Mouse (Mus musculus) brown adipose tissue, adult 24 weeks (tissue): ENCODE results near the gene Krtap15. TPM values are rescaled to one million over a fixed set of nuclear protein-coding genes. Genes with fewer than 3 reads are reported as not detected.

Experiments used
- H3K27ac ChIP-seq: fragments of 200-500 bp; replicated peaks from 2 replicates; pipeline ENCODE4 v1.5.1; 2012; ENCODE audit warnings: low read depth, mild to moderate bottlenecking, low read length
- H3K4me1 ChIP-seq: fragments of 200-500 bp; 2 replicates; pipeline ENCODE4 v1.6.1; 2012; ENCODE audit warnings: low read length, mixed read lengths; ENCODE audit not compliant: control insufficient read depth, insufficient read depth, insufficient read length
- H3K4me3 ChIP-seq: fragments of 200-500 bp; 2 replicates; pipeline ENCODE4 v1.5.1; 2012; ENCODE audit warnings: low read depth, mild to moderate bottlenecking, low read length, moderate library complexity; ENCODE audit not compliant: insufficient read depth
- polyA plus RNA-seq: library from polyadenylated mRNA; stranded (reverse); fragments of >200 nt; gene quantifications from 2 replicates; pipeline ENCODE4 v1.2.4, GENCODE M21; 2012; ENCODE audit not compliant: missing spikeins, insufficient read depth, insufficient read length

Krtap15 gene
- not detected in 2 replicates for polyA plus RNA-seq

GRCm38 (mm10) chr16:88820066-88820465, at the start of gene Krtap15:
Krtap15 (plus strand) TSS chr16:88820215.
- Histone ChIP-seq H3K4me3 (no peak within 1 kb of the TSS), H3K4me1 (no peaks in the 10 kb centered on the region), H3K27ac (no peak within 1 kb of the TSS)

- Histone ChIP-seq H3K4me3 (no peak within 1 kb of the TSS), H3K27ac (no peak within 1 kb of the TSS), H3K4me1 (no peaks in the 10 kb centered on the region)
Measured at GRCm38 (mm10) chr16:88774106-88774505, 45.9 kb upstream of the Krtap15 start, which contains the start of gene 2310057N15Rik. 2310057N15Rik (minus strand) TSS chr16:88774206.

- H3K4me3 ChIP-seq = no peak within 1 kb of the TSS
- no peaks in the 10 kb centered on the region for H3K4me1 ChIP-seq
- H3K27ac ChIP-seq = no peak within 1 kb of the TSS
Measured at GRCm38 (mm10) chr16:88777596-88777995, 42.4 kb upstream of the Krtap15 start, which contains the start of gene Gm5965. Gm5965 (plus strand) TSS chr16:88777896.

GRCm38 (mm10) chr16:88786786-88787185, 33.2 kb upstream of the Krtap15 start:
- no peak overlapping the region for H3K4me3 ChIP-seq
- no peaks in the 10 kb centered on the region for H3K4me1 ChIP-seq
- no peak overlapping the region for H3K27ac ChIP-seq

DNA sequence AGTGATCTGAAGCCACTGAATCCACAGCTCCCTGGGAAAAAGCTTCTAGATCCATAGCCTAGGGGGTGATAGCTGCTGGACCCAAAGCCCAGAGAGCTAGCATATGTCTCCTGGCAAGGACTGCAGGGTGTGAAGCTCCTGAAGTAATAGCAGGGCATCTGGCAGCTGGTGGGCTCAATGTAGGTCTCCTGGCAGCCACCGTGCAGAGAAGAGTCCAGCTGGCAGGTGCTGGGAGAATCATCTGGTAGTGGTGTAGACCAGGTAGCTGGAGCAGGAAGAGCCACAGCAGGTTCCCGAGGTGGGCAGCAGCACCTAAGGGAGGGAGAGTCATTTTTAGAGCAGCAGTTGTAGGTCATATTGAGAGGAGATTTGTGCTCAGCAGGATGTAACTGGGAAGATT, 8.2 kb upstream of the Krtap15 start, which contains the start of gene Gm20741:
Gene Gm20741, minus strand, starts transcription at position 394 of the 400 bp plus-strand sequence.
- Histone ChIP-seq H3K27ac (no peak within 1 kb of the TSS), H3K4me3 (no peak within 1 kb of the TSS), H3K4me1 (no peaks in the 10 kb centered on the region)

- H3K4me1 ChIP-seq = no peaks in the 10 kb centered on the region
- H3K27ac ChIP-seq = no peak overlapping the region
- H3K4me3 ChIP-seq = no peak overlapping the region
Measured at GRCm38 (mm10) chr16:88823736-88824135, 3.7 kb downstream of the Krtap15 start.

DNA sequence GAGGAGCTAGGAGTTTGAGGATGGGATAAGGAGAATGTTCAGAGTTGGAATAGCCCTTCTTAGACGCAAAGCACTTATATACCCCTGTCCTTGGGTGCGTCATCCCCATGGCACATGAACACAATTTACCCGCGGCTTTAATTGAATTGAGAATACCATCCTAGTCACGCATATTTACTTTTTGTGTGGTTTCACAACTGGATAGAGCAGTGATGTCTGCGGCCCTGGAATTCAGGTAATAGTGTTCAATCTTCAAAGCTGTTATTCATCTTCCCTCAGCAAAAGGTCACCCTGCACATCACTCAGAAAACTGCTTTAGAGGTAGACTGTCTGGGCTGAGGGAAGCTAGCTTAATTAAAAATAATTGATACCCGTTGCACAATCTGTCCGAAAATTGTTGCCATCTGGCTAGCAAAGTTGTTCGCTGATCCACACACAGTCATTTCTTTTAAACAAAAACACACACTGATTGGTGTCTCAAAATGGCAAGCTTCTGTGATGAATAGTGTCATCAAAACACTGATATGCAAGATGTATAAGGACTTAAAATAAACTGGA, 6.2 kb downstream of the Krtap15 start, which contains the start of gene Krtap14:
Gene Krtap14, minus strand, starts transcription at position 51 of the 558 bp plus-strand sequence.
- H3K27ac ChIP-seq = no peak within 1 kb of the TSS

GRCm38 (mm10) chr16:88826978-88827377, 7.0 kb downstream of the Krtap15 start:
- H3K4me1 ChIP-seq = no peaks in the 10 kb centered on the region
- H3K27ac ChIP-seq = no peak overlapping the region
- no peak overlapping the region for H3K4me3 ChIP-seq

More for the DNA sequence above, 6.2 kb downstream of the Krtap15 start, which contains the start of gene Krtap14:
- no peaks in the 10 kb centered on the region for H3K4me1 ChIP-seq
- no peak within 1 kb of the TSS for H3K4me3 ChIP-seq

DNA sequence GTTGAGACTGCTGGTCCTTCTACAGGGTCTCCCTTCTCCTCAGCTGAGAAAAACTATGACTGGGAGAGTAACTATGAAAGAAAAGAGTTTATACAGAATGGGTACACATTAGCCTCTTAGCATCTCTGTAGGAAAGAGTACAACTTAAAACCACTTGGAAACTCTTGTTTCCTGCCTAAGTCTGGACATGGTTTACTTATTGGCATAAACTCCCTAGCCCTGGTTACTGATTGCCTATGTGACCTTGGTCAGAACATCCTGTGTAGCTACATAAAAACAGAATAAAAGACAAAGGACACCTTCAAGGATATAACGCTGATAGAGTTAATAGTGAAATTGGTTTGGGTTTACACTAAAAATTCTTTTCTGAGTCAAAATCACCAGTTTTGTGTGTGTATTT, 27.3 kb downstream of the Krtap15 start:
- H3K4me1 ChIP-seq = no peaks in the 10 kb centered on the region
- no peak overlapping the region for H3K27ac ChIP-seq
- no peak overlapping the region for H3K4me3 ChIP-seq

- H3K27ac ChIP-seq = no peak overlapping the region
- no peaks in the 10 kb centered on the region for H3K4me1 ChIP-seq
- no peak overlapping the region for H3K4me3 ChIP-seq
Measured at GRCm38 (mm10) chr16:88848558-88848957, 28.5 kb downstream of the Krtap15 start.

- Histone ChIP-seq H3K4me1 (no peaks in the 10 kb centered on the region), H3K4me3 (no peak overlapping the region), H3K27ac (no peak overlapping the region)
Measured at GRCm38 (mm10) chr16:88851450-88851849, 31.4 kb downstream of the Krtap15 start.

GRCm38 (mm10) chr16:88864887-88865407, 44.9 kb downstream of the Krtap15 start:
- Histone ChIP-seq H3K27ac (no peak overlapping the region), H3K4me3 (no peak overlapping the region)

DNA sequence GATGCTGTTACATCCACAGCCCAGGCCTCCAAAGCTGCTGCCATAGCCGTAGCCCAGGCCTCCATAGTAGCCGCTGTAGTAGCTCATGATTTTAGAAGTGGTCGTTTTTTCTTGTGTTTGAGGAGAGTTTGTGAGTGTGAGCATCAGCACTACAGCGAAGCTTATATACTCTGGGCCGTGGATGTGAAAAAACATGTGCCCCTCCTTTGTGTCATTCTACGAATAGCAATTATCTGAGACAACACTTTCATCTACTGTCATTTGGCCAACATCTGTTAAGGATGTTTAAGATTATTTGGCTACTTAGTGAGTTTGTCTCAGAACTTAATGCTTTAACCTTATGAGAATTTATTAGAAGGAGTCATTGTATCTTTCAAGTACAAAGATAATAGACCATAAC, 49.3 kb downstream of the Krtap15 start, which contains the start of gene Krtap19-1:
Gene Krtap19-1, minus strand, starts transcription at position 101 of the 400 bp plus-strand sequence.
- Histone ChIP-seq H3K4me1 (no peaks in the 10 kb centered on the region), H3K27ac (no peak within 1 kb of the TSS), H3K4me3 (no peak within 1 kb of the TSS)

More at GRCm38 (mm10) chr16:88864887-88865407, 44.9 kb downstream of the Krtap15 start:
- H3K4me1 ChIP-seq = no peaks in the 10 kb centered on the region

DNA sequence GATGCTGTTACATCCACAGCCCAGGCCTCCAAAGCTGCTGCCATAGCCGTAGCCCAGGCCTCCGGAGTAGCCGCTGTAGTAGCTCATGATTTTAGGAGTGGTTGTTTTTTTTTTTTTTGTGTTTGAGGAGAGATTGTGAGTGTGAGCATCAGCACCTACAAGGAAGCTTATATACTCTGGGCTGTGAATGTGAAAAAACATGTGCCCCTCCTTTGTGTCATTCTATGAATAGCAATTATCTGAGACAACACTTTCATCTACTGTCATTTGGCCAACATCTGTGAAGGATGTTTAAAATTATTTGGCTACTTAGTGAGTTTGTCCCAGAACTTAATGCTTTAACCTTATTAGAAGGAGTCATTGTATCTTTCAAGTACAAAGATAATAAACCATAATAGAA, 54.2 kb downstream of the Krtap15 start, which contains the start of gene Krtap19-2:
Gene Krtap19-2, minus strand, starts transcription at position 101 of the 400 bp plus-strand sequence.
- Histone ChIP-seq H3K4me3 (no peak within 1 kb of the TSS), H3K4me1 (no peaks in the 10 kb centered on the region), H3K27ac (no peak within 1 kb of the TSS)

- Histone ChIP-seq H3K4me1 (no peaks in the 10 kb centered on the region), H3K27ac (no peak within 1 kb of the TSS), H3K4me3 (no peak within 1 kb of the TSS)
Measured at GRCm38 (mm10) chr16:88877938-88878337, 57.9 kb downstream of the Krtap15 start, which contains the start of gene Krtap19-3. Krtap19-3 (minus strand) TSS chr16:88878038.
